Mouse (Mus musculus) kidney, adult 9 months (tissue): ENCODE data around the gene Xylt2.
"Not testable (repeated sequence)": the region's sequence is repeated elsewhere in the genome, so short reads cannot be mapped to it uniquely, and the experiment has no call there.

ENCODE experiments used
- DNase-seq: peaks from one replicate; pipeline ENCODE4 v3.0.0; 2022

Xylt2 gene

DNA sequence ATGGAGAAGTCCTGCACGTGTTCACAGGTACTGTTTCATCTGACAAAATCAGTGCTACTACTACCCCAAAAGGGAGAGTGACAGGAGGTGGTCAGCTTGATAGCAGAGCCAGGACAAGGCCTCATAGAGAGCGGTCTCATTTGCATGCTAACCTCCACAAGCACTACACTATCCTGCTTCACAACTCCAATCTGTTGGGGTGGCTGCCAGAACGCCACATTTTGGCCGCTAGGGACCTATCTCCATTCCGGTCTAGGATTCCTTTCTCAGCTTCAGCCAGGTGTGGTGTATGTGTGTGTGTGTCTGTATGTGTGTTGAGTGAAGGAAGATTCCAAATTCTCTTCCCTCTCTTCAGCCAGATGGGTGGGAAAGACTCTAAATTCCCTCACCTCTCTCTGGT lies 1.9 kb downstream of the Xylt2 start:
- no peak for DNase-seq

- DNase-seq: no peak
These were observed 2.3 kb downstream of the Xylt2 start for GRCm38 (mm10) chr11:94674984-94675383.

GRCm38 (mm10) chr11:94665281-94665680 lies 12.0 kb downstream of the Xylt2 start:
- peak; percentile 80 for DNase-seq

- DNase-seq: no peak
These were observed 16.0 kb downstream of the Xylt2 start for GRCm38 (mm10) chr11:94661344-94661743.

DNA sequence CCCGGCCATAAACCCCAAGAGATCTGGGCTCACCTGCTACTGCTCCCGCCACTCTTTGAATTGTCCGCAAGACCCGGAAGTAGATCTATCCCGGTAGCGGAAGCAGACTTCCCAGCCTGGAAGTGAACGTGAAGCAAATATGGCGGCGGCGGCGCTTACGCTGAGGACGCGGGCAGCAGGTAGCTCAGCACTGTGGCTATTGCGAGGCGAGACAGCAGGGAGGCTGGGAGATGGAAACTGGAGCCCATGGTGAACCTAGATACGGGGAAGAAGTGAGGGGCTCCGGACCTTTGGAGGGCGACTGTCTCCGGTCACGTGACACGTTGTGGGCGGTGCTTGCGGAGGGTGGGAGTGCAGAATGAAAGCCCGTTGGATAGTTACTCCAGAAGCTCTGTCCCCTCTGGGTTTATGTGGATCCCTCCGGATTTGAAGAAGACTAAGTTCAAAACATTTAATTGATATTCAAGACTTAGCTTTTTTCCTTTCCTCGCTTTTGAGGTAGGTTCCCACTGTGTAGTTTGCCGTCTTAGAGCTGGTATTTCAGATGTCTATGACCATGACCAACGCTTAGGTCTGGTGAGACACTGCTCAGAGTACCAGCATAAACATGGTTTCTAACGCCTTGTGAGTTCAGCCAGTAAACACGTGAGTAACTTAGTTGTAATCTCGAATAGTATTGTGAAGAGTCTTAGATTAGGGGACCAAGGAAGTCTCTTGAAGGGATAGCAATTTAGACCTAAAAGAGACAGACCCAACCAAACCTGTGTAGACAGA lies 23.5 kb downstream of the Xylt2 start, which contains the start of the genes Mrpl27 and Eme1:
Gene Mrpl27 (plus strand): TSS at position 105 of the 774 bp plus-strand sequence.
Gene Eme1 (minus strand): TSS at position 302 of the 774 bp plus-strand sequence.
- peak; percentile 91 for DNase-seq

- no peak for DNase-seq
These were observed 24.3 kb downstream of the Xylt2 start for GRCm38 (mm10) chr11:94652973-94653372.

DNA sequence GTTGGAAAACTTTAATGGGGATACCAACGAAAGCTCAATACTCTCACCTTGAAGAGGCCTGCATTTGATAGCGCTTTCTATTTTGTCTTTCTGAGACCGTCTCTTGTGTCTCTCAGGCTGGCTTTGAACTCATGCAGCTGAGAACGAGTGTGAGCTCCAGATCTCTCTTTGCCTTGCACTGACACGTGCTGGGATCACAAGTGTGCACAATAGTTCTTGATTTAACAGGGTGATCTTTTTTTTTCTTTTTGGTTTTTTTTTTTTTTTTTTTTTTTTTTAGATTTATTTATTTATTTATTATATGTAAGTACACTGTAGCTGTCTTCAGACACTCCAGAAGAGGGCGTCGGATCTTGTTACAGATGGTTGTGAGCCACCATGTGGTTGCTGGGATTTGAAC lies 26.1 kb downstream of the Xylt2 start:
- DNase-seq: not testable (repeated sequence)

GRCm38 (mm10) chr11:94646457-94646856 lies 30.9 kb downstream of the Xylt2 start:
- DNase-seq: no peak

DNA sequence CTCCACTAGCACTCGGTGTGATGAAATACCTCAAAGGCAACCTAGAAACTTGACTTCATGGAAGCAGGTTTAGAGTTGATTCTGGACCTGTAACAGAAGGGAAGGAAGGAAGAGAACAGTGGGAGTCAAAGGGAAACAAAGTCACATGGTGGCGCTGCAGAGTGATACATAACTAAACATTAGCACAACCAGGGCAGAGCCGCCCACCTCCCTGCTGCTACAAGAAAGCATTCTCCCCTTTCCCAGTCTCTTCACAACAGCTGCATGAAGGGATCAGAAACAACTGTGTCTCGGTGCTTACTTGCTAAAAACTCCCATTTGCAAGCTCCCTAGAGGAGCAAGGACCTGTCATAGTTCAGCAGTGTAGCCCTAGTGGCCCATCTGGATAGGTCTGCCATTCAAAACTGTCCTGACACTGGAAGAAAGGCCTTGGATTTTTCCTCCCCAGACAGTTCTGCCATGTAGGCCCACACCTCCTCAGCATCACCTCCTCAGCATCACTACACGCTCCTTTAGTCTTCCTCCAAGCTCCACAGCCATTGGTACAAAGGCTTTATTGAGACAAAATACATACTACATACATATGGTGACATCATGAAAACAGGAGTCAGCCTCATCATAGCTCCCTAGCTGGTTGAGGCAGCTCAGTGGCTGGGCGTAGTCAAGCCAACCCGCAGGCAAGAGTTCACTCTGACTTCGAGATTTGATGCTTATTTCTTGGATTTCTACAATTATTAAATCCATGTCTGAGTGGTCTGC lies 32.7 kb downstream of the Xylt2 start:
- no peak for DNase-seq

- peak; percentile 83 for DNase-seq
These were observed 42.9 kb downstream of the Xylt2 start for GRCm38 (mm10) chr11:94634431-94634830.

DNA sequence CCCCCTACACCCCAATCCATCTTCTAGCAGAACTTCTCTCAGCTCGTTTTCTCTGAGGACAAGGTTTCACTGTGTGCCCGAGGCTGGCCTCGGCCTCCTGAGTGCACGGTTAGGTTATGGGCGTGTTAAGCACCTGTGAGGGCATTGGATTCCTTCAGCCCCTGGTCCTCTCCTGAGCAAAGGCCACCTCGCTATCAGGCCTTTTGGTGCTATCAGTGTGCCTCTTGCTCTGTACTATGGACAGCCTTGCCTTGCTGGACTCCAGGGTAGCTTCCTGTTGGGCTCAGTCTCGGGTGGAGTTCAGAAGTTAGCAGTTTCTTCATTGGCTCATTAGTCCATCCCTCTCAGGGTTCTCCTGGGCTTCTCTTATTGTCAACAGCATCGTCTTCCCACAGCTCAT lies 44.3 kb downstream of the Xylt2 start:
- DNase-seq: no peak

- no peak for DNase-seq
These were observed 45.3 kb downstream of the Xylt2 start for GRCm38 (mm10) chr11:94631969-94632368.

DNA sequence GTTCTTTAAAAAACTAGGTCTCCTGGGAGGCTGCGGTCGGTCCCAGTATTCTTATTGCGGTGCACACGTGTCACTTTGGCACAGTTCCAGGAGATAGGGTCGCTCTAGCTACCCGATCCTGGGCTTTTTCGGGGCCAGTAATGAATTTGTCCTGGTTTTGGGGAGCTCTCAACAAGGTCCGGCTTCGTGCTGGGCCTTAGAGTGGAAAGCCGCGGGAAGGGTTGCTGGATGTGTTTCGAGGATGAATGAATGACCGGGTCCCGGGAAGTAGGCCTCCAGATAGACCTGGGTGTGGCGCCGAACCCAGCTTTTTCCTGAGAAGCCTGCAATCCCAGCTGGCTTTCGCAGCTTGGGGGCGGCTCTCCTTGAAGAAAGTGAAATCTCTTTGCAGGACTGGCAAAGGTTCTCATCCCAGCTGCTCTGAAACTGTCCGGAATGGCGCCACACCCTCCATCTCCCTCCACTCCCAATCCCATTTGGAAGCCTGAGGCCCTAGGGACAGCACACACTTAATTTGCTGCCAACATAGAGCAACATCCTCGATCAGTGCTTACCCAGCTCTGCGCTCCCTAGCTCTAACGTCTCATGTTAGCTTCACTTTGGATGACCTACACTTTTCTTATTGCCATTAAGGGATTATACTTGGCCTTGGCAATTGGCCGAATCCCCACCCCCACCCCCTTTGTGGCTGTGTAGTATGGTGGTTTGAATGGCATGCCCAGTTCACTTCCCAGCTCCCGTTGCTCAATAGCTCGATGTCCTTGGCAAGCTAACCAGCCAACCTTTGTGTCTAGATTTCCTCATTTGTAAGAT lies 46.9 kb downstream of the Xylt2 start:
- DNase-seq: peak; percentile 28

DNA sequence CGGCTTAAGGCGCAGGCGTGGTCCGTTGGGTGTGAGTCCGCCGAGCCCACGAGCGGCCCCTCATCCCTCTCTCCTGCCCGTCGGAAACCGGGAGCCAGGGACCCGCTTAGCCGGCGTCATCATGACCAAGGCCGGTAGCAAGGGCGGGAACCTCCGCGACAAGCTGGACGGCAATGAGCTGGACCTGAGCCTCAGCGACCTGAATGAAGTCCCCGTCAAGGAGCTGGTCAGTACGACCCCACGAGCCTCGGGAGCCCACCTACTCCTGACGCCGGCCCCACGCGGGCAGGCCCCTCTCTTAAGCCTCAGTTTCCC lies 47.5 kb downstream of the Xylt2 start:
- no peak for DNase-seq

- peak; percentile 95 for DNase-seq
These were observed 48.0 kb downstream of the Xylt2 start, which contains the start of gene Lrrc59 for GRCm38 (mm10) chr11:94629199-94629883. TSS of gene Lrrc59 (plus strand) at chr11:94629767.

DNA sequence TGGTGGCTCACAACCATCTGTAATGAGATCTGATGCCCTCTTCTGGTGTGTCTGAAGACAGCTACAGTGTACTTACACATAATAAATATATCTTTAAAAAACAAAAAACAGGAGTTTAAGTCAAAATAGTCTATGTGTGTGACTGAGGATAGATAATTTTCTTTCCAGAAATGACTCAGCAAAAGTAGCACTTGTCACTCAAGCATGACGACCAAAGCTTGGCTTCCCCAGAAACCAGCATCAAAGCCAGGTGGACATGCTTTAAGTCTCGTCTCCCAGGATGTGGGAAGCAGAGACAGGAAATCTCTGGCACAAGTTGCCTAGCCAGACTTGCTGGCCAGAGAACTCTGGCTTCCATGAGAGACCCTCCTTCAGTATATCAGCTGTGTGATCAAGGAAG lies 55.2 kb downstream of the Xylt2 start:
- DNase-seq: no peak

DNA sequence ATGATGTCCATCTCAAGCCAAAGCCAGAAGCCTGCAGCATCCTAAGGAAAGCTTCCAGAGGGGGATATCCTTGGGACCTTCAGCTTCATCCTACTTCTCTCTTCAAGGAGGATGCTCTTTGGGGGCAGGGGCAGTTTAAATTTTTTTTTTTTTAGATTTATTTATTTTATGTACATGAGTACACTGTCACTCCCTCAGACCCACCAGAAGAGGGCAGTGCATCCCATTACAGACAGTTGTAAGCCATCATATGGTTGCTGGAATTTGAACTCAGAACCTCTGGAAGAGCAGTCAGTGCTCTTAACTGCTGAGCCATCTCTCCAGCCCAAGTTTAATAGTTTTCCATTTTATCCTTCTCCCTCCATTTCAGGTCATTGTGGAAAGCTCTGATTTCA lies 55.9 kb downstream of the Xylt2 start:
- no peak for DNase-seq

- peak; percentile 37 for DNase-seq
These were observed 56.4 kb downstream of the Xylt2 start for GRCm38 (mm10) chr11:94620766-94621457.

DNA sequence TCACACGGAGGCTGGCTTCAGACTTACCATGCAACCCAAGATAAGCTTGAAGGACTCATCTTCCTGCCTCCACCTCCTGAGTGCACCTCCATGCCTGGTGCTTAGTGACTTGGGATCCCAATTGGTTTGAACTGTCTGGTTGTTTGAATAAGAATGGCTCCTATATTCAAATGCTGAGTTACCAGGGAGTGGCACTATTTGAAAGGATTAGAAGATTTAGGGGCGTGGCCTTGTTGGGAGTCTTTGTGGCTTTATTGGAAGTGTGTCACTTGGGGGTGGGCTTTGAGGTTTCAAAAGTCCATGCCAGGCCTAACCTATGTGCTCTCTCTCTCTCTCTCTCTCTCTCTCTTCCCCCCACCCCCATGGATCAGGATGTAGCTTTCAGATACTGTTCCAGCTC lies 59.7 kb downstream of the Xylt2 start:
- DNase-seq: no peak

- no peak for DNase-seq
These were observed 61.8 kb downstream of the Xylt2 start for GRCm38 (mm10) chr11:94615494-94615893.

- DNase-seq: no peak
These were observed 62.7 kb downstream of the Xylt2 start for GRCm38 (mm10) chr11:94614603-94615002.
